Mouse (Mus musculus) right cerebral cortex, postnatal 25 days (tissue): ENCODE data around the gene Xylt1.

ENCODE experiments used
- DNase-seq: peaks from one replicate; pipeline ENCODE4 v3.0.0; 2022

The Xylt1 gene

GRCm38 (mm10) chr7:117440994-117441393, 60.2 kb downstream of the Xylt1 start:
- peak; percentile 59 for DNase-seq

DNA sequence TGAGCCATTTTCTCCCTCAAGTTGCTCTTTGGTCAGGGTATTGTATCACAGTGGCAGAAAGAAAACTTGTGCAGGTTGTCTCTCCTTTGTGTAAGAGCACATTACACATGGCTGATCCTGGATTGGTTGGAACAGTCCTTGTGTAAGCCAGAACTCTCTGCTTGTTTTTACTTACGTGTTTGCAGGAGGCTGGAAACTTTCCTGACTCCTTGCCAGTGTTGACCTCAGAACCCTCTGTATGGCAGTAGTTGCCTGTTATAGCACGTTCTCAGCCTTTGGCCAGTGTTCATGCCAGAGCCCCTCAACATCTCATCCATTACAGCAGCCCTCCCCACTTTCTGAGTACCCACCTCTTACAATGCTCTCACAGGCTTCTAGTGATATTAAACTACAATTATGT, 61.9 kb downstream of the Xylt1 start:
- no peak for DNase-seq

DNA sequence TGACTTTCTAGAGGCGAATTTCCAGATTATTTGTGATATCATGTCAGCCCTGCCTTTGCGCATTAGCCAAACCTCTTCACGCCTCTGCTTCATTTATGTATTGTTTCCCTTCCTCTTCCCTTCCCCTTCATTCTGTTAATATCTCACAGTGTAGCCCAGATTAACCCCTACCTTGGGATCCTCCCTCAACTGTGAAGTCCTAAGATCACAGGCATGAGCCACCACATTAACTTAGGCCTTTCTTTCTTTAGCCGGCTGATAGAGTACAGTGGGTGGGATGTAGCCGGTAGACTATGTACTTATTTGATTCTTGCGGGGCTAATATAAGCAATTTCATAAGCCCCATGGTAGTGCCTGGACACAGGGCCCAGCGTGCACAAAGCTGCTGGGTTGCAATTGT, 62.4 kb downstream of the Xylt1 start:
- DNase-seq = no peak

DNA sequence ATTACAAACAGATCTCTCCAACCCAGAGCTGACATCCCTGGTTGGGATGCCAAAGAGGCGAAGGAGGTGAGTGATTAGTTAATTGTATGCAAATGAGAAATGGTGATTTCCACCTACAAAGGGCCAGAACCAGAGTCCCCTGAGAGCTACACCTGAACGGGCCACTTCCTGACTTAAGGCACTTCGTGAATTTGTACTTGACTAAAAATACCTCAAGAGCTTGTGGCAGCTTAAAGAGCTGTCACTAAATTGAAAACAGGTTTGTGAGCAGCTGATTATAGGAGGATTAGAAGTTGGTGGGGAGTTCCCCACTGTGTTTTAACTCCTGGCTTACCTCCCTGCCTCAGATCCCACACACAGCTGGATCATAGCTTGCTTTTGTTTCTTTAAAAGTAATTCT, 64.7 kb downstream of the Xylt1 start:
- DNase-seq = no peak

DNA sequence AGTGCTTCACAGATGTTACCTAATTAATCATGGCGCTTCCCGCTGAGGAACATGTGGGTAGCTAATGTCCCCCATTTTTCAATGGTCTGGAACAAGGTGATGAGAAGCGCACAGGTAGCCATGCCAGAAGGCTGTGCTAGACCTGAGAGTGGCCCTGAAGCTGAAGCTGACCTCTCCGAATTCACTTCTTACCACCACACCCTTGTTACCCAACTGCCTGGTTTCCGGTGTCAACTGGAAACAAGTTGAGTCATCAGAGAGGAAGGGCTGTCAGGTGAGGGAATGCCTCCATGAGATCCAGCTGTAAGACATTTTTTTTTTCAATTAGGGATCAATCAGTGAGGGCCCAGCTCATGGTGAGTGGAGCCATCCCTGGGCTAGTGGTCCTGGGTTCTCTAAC, 68.8 kb downstream of the Xylt1 start:
- DNase-seq = no peak

DNA sequence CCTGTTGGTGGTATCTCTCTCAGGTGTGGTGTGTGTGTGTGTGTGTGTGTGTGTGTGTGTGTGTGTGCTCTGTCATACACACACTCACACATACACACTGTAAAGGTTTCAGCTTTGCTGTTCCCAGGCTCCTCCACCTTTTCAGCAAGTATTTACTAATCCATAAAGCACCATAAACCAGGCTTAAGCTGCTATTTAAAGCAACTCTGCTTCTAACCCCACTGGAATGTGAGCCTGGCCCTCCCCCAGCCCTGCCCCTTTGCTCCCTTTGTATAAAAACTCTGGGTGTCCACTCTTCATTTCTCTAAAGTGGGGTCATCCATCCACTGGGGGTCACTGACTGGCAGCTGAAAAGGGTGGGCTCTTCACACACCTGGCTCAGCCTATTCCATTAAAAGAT, 70.4 kb downstream of the Xylt1 start:
- DNase-seq = no peak

- no peak for DNase-seq
Measured at GRCm38 (mm10) chr7:117452269-117452668, 71.5 kb downstream of the Xylt1 start.

DNA sequence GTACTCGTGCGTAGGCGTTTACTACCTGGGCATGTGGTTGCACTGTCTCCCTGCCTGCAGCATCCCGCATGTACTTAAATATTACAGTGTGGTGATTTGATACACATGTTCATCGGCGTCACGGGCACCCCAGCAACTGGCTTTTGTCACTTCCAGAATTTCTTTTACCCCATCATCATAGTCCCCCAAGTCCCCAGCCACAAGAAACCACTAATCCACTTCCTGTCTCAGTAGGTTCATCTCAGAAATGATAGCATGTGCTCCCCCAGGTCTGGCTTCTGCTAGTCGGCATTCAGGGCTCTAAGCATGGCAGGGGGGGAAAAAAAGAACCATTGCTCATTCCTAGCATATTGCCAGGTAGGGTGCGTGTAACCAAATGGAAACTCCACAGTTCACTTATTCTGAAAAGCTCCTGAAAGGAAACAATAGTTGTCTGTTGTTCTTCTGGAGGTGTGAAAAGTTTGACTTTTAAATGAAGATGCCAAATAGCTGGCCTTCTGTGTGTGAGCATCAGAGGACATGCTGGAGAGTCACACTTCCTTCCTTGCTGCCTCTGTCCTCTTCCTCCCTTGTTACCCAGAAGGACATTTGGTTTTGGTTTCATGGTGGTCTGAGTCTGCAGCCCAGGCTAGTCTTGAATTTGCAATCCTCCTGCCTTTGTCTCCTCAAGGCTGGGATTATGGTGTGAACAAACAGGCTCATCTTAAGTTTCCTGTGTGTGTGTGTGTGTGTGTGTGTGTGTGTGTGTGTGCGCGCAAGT, 74.2 kb downstream of the Xylt1 start:
- DNase-seq = no peak

GRCm38 (mm10) chr7:117462196-117462935, 81.6 kb downstream of the Xylt1 start:
- DNase-seq = peak; percentile 52

- no peak for DNase-seq
Measured at GRCm38 (mm10) chr7:117464956-117465355, 84.2 kb downstream of the Xylt1 start.

GRCm38 (mm10) chr7:117466006-117466780, 85.4 kb downstream of the Xylt1 start:
- no peak for DNase-seq

- no peak for DNase-seq
Measured at GRCm38 (mm10) chr7:117470243-117470802, 89.5 kb downstream of the Xylt1 start.

- DNase-seq = no peak
Measured at GRCm38 (mm10) chr7:117472055-117472780, 91.4 kb downstream of the Xylt1 start.

GRCm38 (mm10) chr7:117472781-117473743, 92.3 kb downstream of the Xylt1 start:
- DNase-seq = no peak

- DNase-seq = no peak
Measured at GRCm38 (mm10) chr7:117474302-117474701, 93.5 kb downstream of the Xylt1 start.

GRCm38 (mm10) chr7:117475106-117475505, 94.3 kb downstream of the Xylt1 start:
- no peak for DNase-seq

DNA sequence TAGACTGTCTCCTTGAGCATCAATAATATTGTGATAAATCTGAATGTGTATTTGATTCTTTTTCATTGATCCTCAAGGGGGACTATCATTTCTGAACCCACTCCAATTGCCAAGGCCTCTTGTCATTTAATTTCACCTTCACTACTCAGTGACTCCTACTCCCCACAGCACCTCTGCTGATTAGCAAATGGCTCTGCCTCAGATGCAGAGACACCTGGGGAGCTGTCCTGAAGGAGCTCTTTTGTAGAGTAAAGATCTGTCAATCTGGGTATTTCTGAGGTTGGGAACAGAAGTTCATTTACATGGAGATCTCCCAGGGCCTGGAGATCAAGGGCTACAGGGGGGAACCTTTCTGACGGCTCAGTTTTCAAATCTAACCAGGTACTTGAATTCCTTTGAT, 98.2 kb downstream of the Xylt1 start:
- DNase-seq = no peak

GRCm38 (mm10) chr7:117480831-117481230, 100.1 kb downstream of the Xylt1 start:
- no peak for DNase-seq

DNA sequence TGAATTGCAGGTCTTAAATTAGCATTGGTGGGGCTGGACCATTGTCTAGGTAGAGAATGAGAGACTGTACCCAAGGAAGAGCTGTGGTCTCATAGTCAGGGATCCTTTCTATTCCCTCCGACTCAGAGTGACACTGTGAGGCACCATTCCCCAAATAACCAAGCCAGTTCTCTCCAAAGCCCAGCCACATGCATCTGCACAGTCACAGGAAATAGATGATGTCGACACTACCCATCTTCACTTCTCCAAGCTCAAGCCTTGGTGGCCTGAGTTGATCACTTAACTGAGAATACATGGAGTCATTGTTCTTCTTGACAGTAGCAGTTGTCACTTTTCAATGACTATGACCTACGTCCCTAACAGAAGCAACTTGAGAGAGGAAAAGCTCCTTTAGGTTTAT, 100.6 kb downstream of the Xylt1 start:
- DNase-seq = no peak

DNA sequence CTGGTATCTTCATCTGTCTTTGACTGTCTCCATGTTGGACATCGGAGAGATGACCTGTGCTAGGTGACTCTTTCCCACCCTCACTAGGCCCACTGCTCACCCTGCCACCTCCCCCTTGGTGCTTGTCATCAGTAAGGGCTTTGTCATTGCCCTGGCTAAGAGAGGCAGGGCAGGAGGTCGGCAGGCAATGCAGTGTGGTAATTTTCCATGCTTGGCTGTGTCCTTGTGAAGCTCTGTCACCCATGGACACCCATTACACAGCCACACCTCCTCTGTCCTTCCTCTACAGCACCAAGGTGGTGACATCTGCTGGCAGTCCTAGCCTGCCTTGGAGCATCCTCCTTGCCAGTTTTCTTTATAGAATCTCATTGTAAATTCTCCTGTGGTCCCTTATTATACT, 101.9 kb downstream of the Xylt1 start:
- DNase-seq = no peak

DNA sequence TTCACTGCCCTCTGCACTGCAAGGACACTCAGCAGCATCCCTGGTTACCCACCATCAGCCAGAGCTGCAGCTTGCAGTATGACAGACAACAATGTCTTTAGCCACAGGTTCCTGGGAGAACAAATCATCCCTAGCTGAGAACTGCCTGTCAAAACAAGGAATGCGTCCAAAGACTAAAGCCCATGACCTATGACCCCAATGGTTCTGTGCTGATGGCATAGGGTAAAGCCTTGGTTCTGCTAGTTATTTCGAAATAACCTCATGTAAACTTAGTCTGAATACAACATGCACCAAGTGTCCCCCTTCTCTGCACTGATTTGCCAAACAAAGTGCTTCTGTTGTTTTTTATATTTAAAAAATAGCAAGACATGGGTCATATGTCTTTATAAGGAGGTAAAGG, 103.8 kb downstream of the Xylt1 start:
- DNase-seq = no peak
